In the genomic region with DNA sequence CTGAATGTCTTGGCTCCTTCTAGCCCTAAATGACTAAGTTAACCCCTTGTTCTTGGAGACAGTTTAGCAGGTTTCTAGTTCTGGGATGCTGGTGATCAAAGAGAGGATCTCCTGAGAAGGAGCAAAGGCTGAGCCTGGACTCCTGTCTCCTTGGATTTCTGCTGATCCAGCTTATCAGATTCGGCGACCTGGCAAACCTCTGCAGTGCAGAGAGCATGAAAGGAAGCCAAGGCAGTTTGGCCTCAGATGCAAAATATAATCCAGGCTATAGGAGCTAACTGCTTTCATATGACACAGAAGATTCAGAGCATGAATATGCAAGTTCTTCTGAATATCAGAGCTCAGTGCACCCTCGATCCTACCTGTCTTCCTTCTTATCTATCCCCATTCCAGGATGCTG, we compare ENCODE assay signal across 29 mouse cellular contexts.
"Had no signal": no experiment of that assay in that cellular context is flagged by ENCODE, and none has a peak within 500 bp of the region (broad histone marks: within the 10 kb centered on the region; RNA-seq: fewer than 3 reads in every experiment).

No protein-coding gene starts in this region.

- H3K27ac ChIP-seq: heart, embryonic 13.5 days; heart, embryonic 15.5 days; hindbrain, embryonic 10.5 days; hindbrain, embryonic 12.5 days; hindbrain, embryonic 13.5 days; hindbrain, embryonic 14.5 days; hindbrain, embryonic 15.5 days; hindbrain, postnatal 0 days; intestine, embryonic 15.5 days; kidney, embryonic 15.5 days; kidney, postnatal 0 days; layer of hippocampus, adult 2 months; left cerebral cortex, adult 2 months had no signal

- H3K4me3 ChIP-seq: heart, embryonic 13.5 days; heart, embryonic 15.5 days; hindbrain, embryonic 10.5 days; hindbrain, embryonic 12.5 days; hindbrain, embryonic 13.5 days; hindbrain, embryonic 15.5 days; intestine, embryonic 15.5 days; kidney, embryonic 15.5 days; layer of hippocampus, adult 2 months; left cerebral cortex, adult 2 months had no signal

- DNase-seq: heart, postnatal 10 days; heart, postnatal 14 days; heart, postnatal 36 days; heart, postnatal 4 days; kidney, adult 11 months; kidney, adult 18-20 months; kidney, adult 2 months; kidney, adult 8-10 months; kidney, adult 9 months; kidney, postnatal 10 days; kidney, postnatal 14 days; kidney, postnatal 25 days; kidney, postnatal 36 days; kidney, postnatal 4 days; layer of hippocampus, adult 9-11 months; layer of hippocampus, postnatal 36 days had no signal
